Mouse (Mus musculus) CH12.LX (cell line): Measurements from ENCODE around the gene Slc2a4. TPM values are rescaled to one million over a fixed set of nuclear protein-coding genes. Genes with fewer than 3 reads are reported as not detected.

Source experiments
- DNase-seq: peaks from one replicate; pipeline ENCODE4 v3.0.0-alpha.2; 2013; ENCODE audit errors: extremely low read depth
- H3K27ac ChIP-seq: 2 replicates; pipeline ENCODE4 v1.5.1; 2012; ENCODE audit warnings: low read depth, mild to moderate bottlenecking, control low read depth, moderate library complexity; ENCODE audit not compliant: insufficient read depth
- H3K27me3 ChIP-seq: replicated peaks from 2 replicates; pipeline ENCODE3; 2012; ENCODE audit warnings: inconsistent platforms
- H3K36me3 ChIP-seq, 2 experiments: replicated peaks in 1 of 2; 2 replicates each; pipeline versions ENCODE3 to v1.6.1; 2012; ENCODE audit warnings: inconsistent platforms in 1 of 2, low read length in 1 of 2, mild to moderate bottlenecking in 1 of 2, mixed read lengths in 1 of 2, moderate library complexity in 1 of 2; ENCODE audit not compliant: control insufficient read depth in 1 of 2, insufficient read depth in 1 of 2
- H3K4me1 ChIP-seq, 2 experiments: 2 replicates each; pipeline ENCODE4 v1.6.1; 2012; ENCODE audit warnings: inconsistent platforms in 1 of 2, moderate library complexity in 1 of 2; ENCODE audit not compliant: insufficient read depth in 2 of 2, control insufficient read depth in 1 of 2
- H3K4me2 ChIP-seq: 2 replicates; pipeline ENCODE4 v1.6.1; 2012; ENCODE audit warnings: low read depth, mild to moderate bottlenecking, control low read depth; ENCODE audit not compliant: poor library complexity, insufficient read depth, severe bottlenecking
- H3K4me3 ChIP-seq, 3 experiments: fragments of 150-350 bp in 1 of 3; sonication (generic) in 1 of 3; replicated peaks in 1 of 3; 2 replicates each; pipeline versions ENCODE3 to v1.5.1; 2011 to 2012; ENCODE audit warnings: low read depth in 2 of 3, low read length in 2 of 3, mild to moderate bottlenecking in 2 of 3, moderate library complexity in 2 of 3, control low read depth in 1 of 3, improper control_type of control experiment in 1 of 3, inconsistent platforms in 1 of 3, mixed read lengths in 1 of 3; ENCODE audit not compliant: poor library complexity in 1 of 3
- H3K79me2 ChIP-seq: replicated peaks from 2 replicates; pipeline ENCODE4 v1.6.1; 2012; ENCODE audit warnings: mild to moderate bottlenecking, moderate library complexity; ENCODE audit not compliant: control insufficient read depth, poor library complexity, insufficient read depth, severe bottlenecking; ENCODE audit errors: extremely low read depth
- H3K9ac ChIP-seq: 2 replicates; pipeline ENCODE4 v1.6.1; 2012; ENCODE audit warnings: low read depth, mild to moderate bottlenecking, control low read depth, moderate library complexity; ENCODE audit not compliant: insufficient read depth
- H3K9me3 ChIP-seq: replicated peaks from 2 replicates; pipeline ENCODE3; 2012; ENCODE audit warnings: low read length, inconsistent platforms, mixed read lengths
- CHD1 ChIP-seq: IDR thresholded peaks from 2 replicates; pipeline ENCODE4 v1.6.1; 2012; ENCODE audit warnings: low read depth, low read length, improper control_type of control experiment, inconsistent platforms
- CTCF ChIP-seq, 2 experiments: IDR thresholded peaks in 1 of 2; conservative IDR thresholded peaks in 1 of 2; 2 replicates each; pipeline ENCODE4 v1.5.1; 2011 to 2012; ENCODE audit warnings: low read depth in 2 of 2, low read length in 2 of 2, improper control_type of control experiment in 1 of 2, inconsistent platforms in 1 of 2, mild to moderate bottlenecking in 1 of 2, moderate library complexity in 1 of 2
- E2F4 ChIP-seq: IDR thresholded peaks from 2 replicates; pipeline ENCODE4 v1.6.1; 2011; ENCODE audit warnings: low read depth, low read length, improper control_type of control experiment; ENCODE audit not compliant: insufficient replicate concordance
- EP300 ChIP-seq: IDR thresholded peaks from 2 replicates; pipeline ENCODE4 v1.6.1; 2011; ENCODE audit warnings: low read length, improper control_type of control experiment
- GABPA ChIP-seq: IDR thresholded peaks from 2 replicates; pipeline ENCODE4 v1.6.1; 2012; ENCODE audit warnings: low read depth, low read length, improper control_type of control experiment, inconsistent platforms; ENCODE audit not compliant: insufficient replicate concordance
- HCFC1 ChIP-seq: IDR thresholded peaks from 2 replicates; pipeline ENCODE4 v1.6.1; 2012; ENCODE audit warnings: low read depth, mild to moderate bottlenecking, inconsistent platforms, low read length, improper control_type of control experiment
- IRF4 ChIP-seq: IDR thresholded peaks from 2 replicates; pipeline ENCODE4 v1.6.1; 2014; ENCODE audit warnings: low read depth, mild to moderate bottlenecking, inconsistent platforms, low read length, improper control_type of control experiment
- JUN ChIP-seq: IDR thresholded peaks from 2 replicates; pipeline ENCODE4 v1.6.1; 2011; ENCODE audit warnings: low read depth, mild to moderate bottlenecking, low read length, improper control_type of control experiment, moderate library complexity; ENCODE audit not compliant: insufficient read depth
- MAFK ChIP-seq: IDR thresholded peaks from 2 replicates; pipeline ENCODE4 v1.6.1; 2011; ENCODE audit warnings: low read length, improper control_type of control experiment; ENCODE audit not compliant: insufficient replicate concordance
- MAZ ChIP-seq: IDR thresholded peaks from 2 replicates; pipeline ENCODE4 v1.6.1; 2012; ENCODE audit warnings: low read depth, mild to moderate bottlenecking, inconsistent platforms, low read length, improper control_type of control experiment, moderate library complexity
- MEF2A ChIP-seq: IDR thresholded peaks from 2 replicates; pipeline ENCODE4 v1.6.1; 2014; ENCODE audit warnings: low read depth, mild to moderate bottlenecking, inconsistent platforms, low read length, improper control_type of control experiment, borderline replicate concordance
- MXI1 ChIP-seq: IDR thresholded peaks from 2 replicates; pipeline ENCODE4 v1.6.1; 2011; ENCODE audit warnings: mild to moderate bottlenecking, low read depth, low read length, improper control_type of control experiment
- MYC ChIP-seq: IDR thresholded peaks from 2 replicates; pipeline ENCODE4 v1.6.1; 2011; ENCODE audit warnings: low read depth, mild to moderate bottlenecking, improper control_type of control experiment, low read length
- PAX5 ChIP-seq: IDR thresholded peaks from 2 replicates; pipeline ENCODE4 v1.6.1; 2012; ENCODE audit warnings: low read length, inconsistent platforms, mixed read lengths
- POLR2A ChIP-seq: IDR thresholded peaks from 2 replicates; pipeline ENCODE4 v1.6.1; 2011; ENCODE audit warnings: low read depth, mild to moderate bottlenecking, improper control_type of control experiment, low read length
- SMC3 ChIP-seq: IDR thresholded peaks from 2 replicates; pipeline ENCODE4 v1.6.1; 2011; ENCODE audit warnings: low read depth, low read length, improper control_type of control experiment
- ZKSCAN1 ChIP-seq: IDR thresholded peaks from 2 replicates; pipeline ENCODE4 v1.6.1; 2012; ENCODE audit warnings: low read depth, inconsistent platforms, low read length, improper control_type of control experiment, borderline replicate concordance
- dilution Hi-C: fragments of 300-500 bp; cut with MboI; formaldehyde crosslinking; loops from 2 replicates; pipeline ENCODE4 v1.14.3; 2020; ENCODE audit warnings: low sequenced_read_pairs; ENCODE audit not compliant: extremely low pct_unique_long_range_greater_than_20kb, extremely low pct_ligation_motif_present
- in situ Hi-C: fragments of 300-500 bp; cut with MboI; formaldehyde crosslinking; loops from 3 replicates; pipeline ENCODE4 v1.14.3; 2019; ENCODE audit warnings: low sequenced_read_pairs, low pct_ligation_motif_present, low pct_unique_long_range_greater_than_20kb, mixed read lengths
- polyA plus RNA-seq: library from polyadenylated mRNA; unstranded; fragments of >175 nt; gene quantifications from 2 replicates; pipeline ENCODE4 v1.2.1, GENCODE M21; 2012; ENCODE audit warnings: low read depth; ENCODE audit not compliant: insufficient read length
- total RNA-seq, 2 experiments: library from RNA; depleted of rRNA; stranded (reverse); fragments of 300-350 nt in 1 of 2; fragments of >200 nt in 1 of 2; gene quantifications; 2 replicates each; pipeline ENCODE4 v1.2.3; 2012 to 2014

Slc2a4 gene
- total and polyA plus RNA-seq, 3 experiments: 2.3 to 3.8 (median 2.6) TPM

- Histone ChIP-seq H3K9me3 (no peaks in the 10 kb centered on the region), H3K36me3 (peaks cover 85 to 94% of the 10 kb centered on the region in 2 experiments), H3K4me3 (no peak overlapping the region), H3K27me3 (no peaks in the 10 kb centered on the region), H3K9ac (no peak overlapping the region), H3K27ac (no peak overlapping the region), H3K79me2 (no peaks in the 10 kb centered on the region; the same call in 1 of the 2 replicates), H3K4me2 (no peak overlapping the region), H3K4me1 (peaks cover 7 to 19% of the 10 kb centered on the region in 2 experiments; a peak in 3 of 4 replicates)
- dilution Hi-C loops: no loop called here
- in situ Hi-C loops: no loop called here
- TF ChIP-seq E2F4 (no peak), POLR2A (no peak)
- DNase-seq: no peak
Measured at GRCm38 (mm10) chr11:69910177-69910576, 37.8 kb downstream of the Slc2a4 start.

- Histone ChIP-seq H3K4me1 (peaks cover 7 to 10% of the 10 kb centered on the region in 2 experiments; a peak in 3 of 4 replicates), H3K27ac (no peak overlapping the region), H3K4me2 (no peak overlapping the region), H3K9me3 (no peaks in the 10 kb centered on the region), H3K79me2 (no peaks in the 10 kb centered on the region), H3K27me3 (no peaks in the 10 kb centered on the region), H3K4me3 (no peak overlapping the region), H3K9ac (no peak overlapping the region), H3K36me3 (peaks cover 85 to 90% of the 10 kb centered on the region in 2 experiments)
- dilution Hi-C loops (no loop called here), in situ Hi-C loops (no loop called here)
- DNase-seq: no peak
- TF ChIP-seq PAX5 (no peak), MAFK (no peak), ZKSCAN1 (no peak), JUN (no peak)
Measured at GRCm38 (mm10) chr11:69909174-69909573, 38.8 kb downstream of the Slc2a4 start.

- no peaks in the 10 kb centered on the region for H3K9me3 ChIP-seq
- H3K4me2 ChIP-seq: no peak overlapping the region
- no peak overlapping the region for H3K27ac ChIP-seq
- dilution Hi-C loops (no loop called here), in situ Hi-C loops (no loop called here)
- no peaks in the 10 kb centered on the region for H3K79me2 ChIP-seq
- no peaks in the 10 kb centered on the region for H3K27me3 ChIP-seq
- DNase-seq: no peak
- H3K4me3 ChIP-seq: no peak overlapping the region
- TF ChIP-seq PAX5: no peak
- TF ChIP-seq SMC3: no peak
- no peak for TF ChIP-seq MYC
- no peak for TF ChIP-seq CTCF (conservative IDR thresholded peaks at IDR 0.05 in 1 of 2, IDR thresholded peaks at IDR 0.05 in 1 of 2; ENCODE audit: low read depth in 2 of 2, low read length in 2 of 2)
- TF ChIP-seq MAZ: no peak
- TF ChIP-seq IRF4: no peak
- no peak for TF ChIP-seq MEF2A
- no peak for TF ChIP-seq MXI1
- no peak for TF ChIP-seq HCFC1
- TF ChIP-seq GABPA: no peak
- no peak for TF ChIP-seq EP300
- TF ChIP-seq CHD1: no peak
- no peak overlapping the region for H3K9ac ChIP-seq
- peaks cover 90 to 94% of the 10 kb centered on the region in 2 experiments for H3K36me3 ChIP-seq
- peaks cover 7 to 10% of the 10 kb centered on the region in 2 experiments; a peak in 3 of 4 replicates for H3K4me1 ChIP-seq
Measured at GRCm38 (mm10) chr11:69908645-69909044, 39.3 kb downstream of the Slc2a4 start.
